Mouse (Mus musculus) CH12.LX (cell line): ENCODE measurements around the gene Polr2b.

Source experiments
- CHD2 ChIP-seq: IDR thresholded peaks from 2 replicates; pipeline ENCODE4 v1.6.1; 2011; ENCODE audit warnings: low read length, improper control_type of control experiment
- CTCF ChIP-seq, 2 experiments: IDR thresholded peaks in 1 of 2; conservative IDR thresholded peaks in 1 of 2; 2 replicates each; pipeline ENCODE4 v1.5.1; 2011 to 2012; ENCODE audit warnings: low read depth in 2 of 2, low read length in 2 of 2, improper control_type of control experiment in 1 of 2, inconsistent platforms in 1 of 2, mild to moderate bottlenecking in 1 of 2, moderate library complexity in 1 of 2
- E2F4 ChIP-seq: IDR thresholded peaks from 2 replicates; pipeline ENCODE4 v1.6.1; 2011; ENCODE audit warnings: low read depth, low read length, improper control_type of control experiment; ENCODE audit not compliant: insufficient replicate concordance
- EP300 ChIP-seq: IDR thresholded peaks from 2 replicates; pipeline ENCODE4 v1.6.1; 2011; ENCODE audit warnings: low read length, improper control_type of control experiment
- ETS1 ChIP-seq: conservative IDR thresholded peaks from 2 replicates; pipeline ENCODE4 v1.6.1; 2012; ENCODE audit warnings: low read depth, mild to moderate bottlenecking, inconsistent platforms, low read length, improper control_type of control experiment, moderate library complexity
- MAX ChIP-seq: IDR thresholded peaks from 2 replicates; pipeline ENCODE4 v1.6.1; 2011; ENCODE audit warnings: low read length, improper control_type of control experiment
- MXI1 ChIP-seq: IDR thresholded peaks from 2 replicates; pipeline ENCODE4 v1.6.1; 2011; ENCODE audit warnings: mild to moderate bottlenecking, low read depth, low read length, improper control_type of control experiment
- MYC ChIP-seq: IDR thresholded peaks from 2 replicates; pipeline ENCODE4 v1.6.1; 2011; ENCODE audit warnings: low read depth, mild to moderate bottlenecking, improper control_type of control experiment, low read length
- POLR2A ChIP-seq: IDR thresholded peaks from 2 replicates; pipeline ENCODE4 v1.6.1; 2011; ENCODE audit warnings: low read depth, mild to moderate bottlenecking, improper control_type of control experiment, low read length
- POLR2AphosphoS2 ChIP-seq: IDR thresholded peaks from 2 replicates; pipeline ENCODE4 v1.6.1; 2011; ENCODE audit warnings: low read depth, low read length, improper control_type of control experiment
- TCF12 ChIP-seq: IDR thresholded peaks from 2 replicates; pipeline ENCODE4 v1.6.1; 2014; ENCODE audit warnings: low read depth, mild to moderate bottlenecking, inconsistent platforms, low read length, improper control_type of control experiment
- USF1 ChIP-seq: IDR thresholded peaks from 2 replicates; pipeline ENCODE4 v1.6.1; 2014; ENCODE audit warnings: low read depth, mild to moderate bottlenecking, inconsistent platforms, low read length, improper control_type of control experiment
- ZKSCAN1 ChIP-seq: IDR thresholded peaks from 2 replicates; pipeline ENCODE4 v1.6.1; 2012; ENCODE audit warnings: low read depth, inconsistent platforms, low read length, improper control_type of control experiment, borderline replicate concordance
- ZNF384 ChIP-seq: IDR thresholded peaks from 2 replicates; pipeline ENCODE4 v1.6.1; 2012; ENCODE audit warnings: low read depth, low read length, improper control_type of control experiment, inconsistent platforms

- TF ChIP-seq MYC (no peak), CTCF (conservative IDR thresholded peaks at IDR 0.05 in 1 of 2, IDR thresholded peaks at IDR 0.05 in 1 of 2; ENCODE audit: low read depth in 2 of 2, low read length in 2 of 2) (no peak), TCF12 (peak; percentile 40; the same call in 1 of the 2 replicates), POLR2AphosphoS2 (no peak), CHD2 (no peak), ZNF384 (no peak), POLR2A (no peak), E2F4 (no peak), MAX (no peak), USF1 (no peak), ETS1 (peak; percentile 92), EP300 (peak; percentile 67), MXI1 (no peak), ZKSCAN1 (no peak)
These were observed 65.0 kb downstream of the Polr2b start for GRCm38 (mm10) chr5:77374945-77375344.
